Mouse (Mus musculus) forebrain, embryonic 11.5 days (tissue): ENCODE measurements around the gene Catsperg2. TPM values are rescaled to one million over a fixed set of nuclear protein-coding genes. Genes with fewer than 3 reads are reported as not detected.
"Not testable (repeated sequence)": the region's sequence is repeated elsewhere in the genome, so short reads cannot be mapped to it uniquely, and the experiment has no call there.

Experiments
- ATAC-seq: fragments of 200-750 bp; cut with Nextera tagmentation; replicated peaks from 2 replicates; pipeline ENCODE4 v1.8.0; 2017; ENCODE audit warnings: moderate TSS enrichment; ENCODE audit not compliant: low FRiP score
- DNase-seq: peaks from one replicate; pipeline ENCODE4 v3.0.0-alpha.2; 2017; ENCODE audit warnings: low spot score
- H3K27ac ChIP-seq: fragments of 300-500 bp; sonication (generic); 2 replicates; pipeline ENCODE4 v1.5.1; 2014; ENCODE audit warnings: low read depth, low read length
- H3K27me3 ChIP-seq: fragments of 300-500 bp; sonication (generic); 2 replicates; pipeline ENCODE4 v1.6.1; 2014; ENCODE audit warnings: mild to moderate bottlenecking, low read length, mixed read lengths; ENCODE audit not compliant: control insufficient read depth, insufficient read depth
- H3K36me3 ChIP-seq: fragments of 300-500 bp; sonication (generic); 2 replicates; pipeline ENCODE4 v1.6.1; 2014; ENCODE audit warnings: mild to moderate bottlenecking, low read length, moderate library complexity, mixed read lengths; ENCODE audit not compliant: control insufficient read depth, insufficient read depth
- H3K4me1 ChIP-seq: fragments of 300-500 bp; sonication (generic); replicated peaks from 2 replicates; pipeline ENCODE4 v1.6.1; 2014; ENCODE audit warnings: low read length, mixed read lengths; ENCODE audit not compliant: control insufficient read depth, insufficient read depth
- H3K4me2 ChIP-seq: fragments of 300-500 bp; sonication (generic); 2 replicates; pipeline ENCODE4 v1.6.1; 2014; ENCODE audit warnings: low read depth, mild to moderate bottlenecking, low read length, moderate library complexity, mixed read lengths; ENCODE audit not compliant: severe bottlenecking
- H3K4me3 ChIP-seq: fragments of 300-500 bp; sonication (generic); 2 replicates; pipeline ENCODE4 v1.5.1; 2014; ENCODE audit warnings: low read depth, low read length
- H3K9ac ChIP-seq: fragments of 300-500 bp; sonication (generic); 2 replicates; pipeline ENCODE4 v1.6.1; 2014; ENCODE audit warnings: low read length
- H3K9me3 ChIP-seq: fragments of 300-500 bp; sonication (generic); 2 replicates; pipeline ENCODE4 v1.6.1; 2016; ENCODE audit warnings: low read length, mixed read lengths; ENCODE audit not compliant: control insufficient read depth
- WGBS: fragments of 180-500 bp; shearing (Covaris S2); extraction: QIAGEN DNeasy Blood & Tissue Kit; methylation state at CpG from one replicate; pipeline ENCODE4 v1.1.7; 2014; 5-methylcytosine and 5-hydroxymethylcytosine counted together
- microRNA counts: library from miRNA; unstranded; fragments of <30 nt; microRNA quantifications from one replicate; lab custom pipeline; 2015
- microRNA-seq: library from miRNA; unstranded; fragments of <30 nt; microRNA quantifications from one replicate; pipeline ENCODE4, GENCODE M21; 2016; ENCODE audit not compliant: insufficient number of aligned reads
- polyA plus RNA-seq: library from polyadenylated mRNA; unstranded; fragments of >200 nt; fragmentation: Nextera tagmentation; extraction: Ambion mirVana; gene quantifications from 2 replicates; pipeline ENCODE4 v1.2.1, GENCODE M21; 2014

Catsperg2 gene
- polyA plus RNA-seq, 1 experiment from 2014 or later, result 0.11 TPM

DNA sequence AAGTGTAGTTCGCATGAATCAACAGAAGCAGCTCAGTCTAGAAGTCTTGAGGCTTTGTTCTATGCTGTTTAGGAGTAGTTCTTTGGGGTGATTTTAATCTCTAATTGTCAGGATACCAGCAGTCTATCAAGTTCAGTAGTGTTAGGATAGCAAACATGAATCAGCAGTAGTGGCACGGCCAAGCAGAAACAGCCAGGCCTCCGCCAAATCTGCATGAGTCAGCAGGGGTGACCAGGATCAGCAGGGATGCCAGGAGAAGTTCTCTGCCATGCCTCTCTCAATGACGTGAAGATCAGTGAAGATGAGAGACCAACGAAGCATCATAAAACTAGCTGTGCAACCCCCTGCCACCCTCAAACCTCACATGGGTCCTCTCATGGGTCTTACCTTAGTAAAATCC lies 33.6 kb upstream of the Catsperg2 start:
- Histone ChIP-seq H3K27me3 (no peaks in the 10 kb centered on the region), H3K9me3 (no peaks in the 10 kb centered on the region; the same call in 1 of the 2 replicates), H3K36me3 (no peaks in the 10 kb centered on the region), H3K9ac (no peak overlapping the region), H3K27ac (no peak overlapping the region), H3K4me1 (no peaks in the 10 kb centered on the region), H3K4me3 (no peak overlapping the region), H3K4me2 (no peak overlapping the region)
- DNase-seq, result no peak
- ATAC-seq, result no peak
- WGBS, result 86% methylated on average over 5 of the region's 5 CpGs

GRCm38 (mm10) chr7:29742258-29742657 lies 15.4 kb upstream of the Catsperg2 start:
- no peaks in the 10 kb centered on the region for H3K36me3 ChIP-seq
- no peak overlapping the region for H3K9ac ChIP-seq
- no peaks in the 10 kb centered on the region for H3K4me1 ChIP-seq
- no peak overlapping the region for H3K27ac ChIP-seq
- no peak overlapping the region for H3K4me3 ChIP-seq
- H3K9me3 ChIP-seq, result no peaks in the 10 kb centered on the region; the same call in 1 of the 2 replicates
- no peak overlapping the region for H3K4me2 ChIP-seq
- WGBS, result 87% methylated on average over 3 of the region's 3 CpGs
- no peak for DNase-seq
- H3K27me3 ChIP-seq, result no peaks in the 10 kb centered on the region
- ATAC-seq, result no peak

- no peaks in the 10 kb centered on the region for H3K36me3 ChIP-seq
- H3K9ac ChIP-seq, result no peak overlapping the region
- no peak overlapping the region for H3K27ac ChIP-seq
- no peak for ATAC-seq
- WGBS, result 81% methylated on average over 2 of the region's 2 CpGs
- DNase-seq, result no peak
- no peak overlapping the region for H3K4me2 ChIP-seq
- no peaks in the 10 kb centered on the region for H3K4me1 ChIP-seq
- H3K9me3 ChIP-seq, result peaks cover 3% of the 10 kb centered on the region
- H3K4me3 ChIP-seq, result no peak overlapping the region
- no peaks in the 10 kb centered on the region for H3K27me3 ChIP-seq
Observed at GRCm38 (mm10) chr7:29728055-29728454, 1.2 kb upstream of the Catsperg2 start.

GRCm38 (mm10) chr7:29725461-29726142 lies 1.2 kb downstream of the Catsperg2 start:
- H3K9me3 ChIP-seq, ATAC-seq, H3K36me3 ChIP-seq, H3K4me2 ChIP-seq, H3K4me3 ChIP-seq, H3K9ac ChIP-seq, H3K27me3 ChIP-seq, DNase-seq, H3K27ac ChIP-seq, H3K4me1 ChIP-seq: not testable (repeated sequence)
- 33% methylated on average over 16 of the region's 17 CpGs for WGBS

- not testable (repeated sequence) for DNase-seq, H3K4me1 ChIP-seq, H3K36me3 ChIP-seq, H3K9ac ChIP-seq, H3K27ac ChIP-seq, H3K27me3 ChIP-seq, H3K9me3 ChIP-seq, ATAC-seq, H3K4me3 ChIP-seq, H3K4me2 ChIP-seq
- WGBS, result 76% methylated on average over 2 of the region's 2 CpGs
Observed at GRCm38 (mm10) chr7:29708891-29709290, 17.9 kb downstream of the Catsperg2 start.

DNA sequence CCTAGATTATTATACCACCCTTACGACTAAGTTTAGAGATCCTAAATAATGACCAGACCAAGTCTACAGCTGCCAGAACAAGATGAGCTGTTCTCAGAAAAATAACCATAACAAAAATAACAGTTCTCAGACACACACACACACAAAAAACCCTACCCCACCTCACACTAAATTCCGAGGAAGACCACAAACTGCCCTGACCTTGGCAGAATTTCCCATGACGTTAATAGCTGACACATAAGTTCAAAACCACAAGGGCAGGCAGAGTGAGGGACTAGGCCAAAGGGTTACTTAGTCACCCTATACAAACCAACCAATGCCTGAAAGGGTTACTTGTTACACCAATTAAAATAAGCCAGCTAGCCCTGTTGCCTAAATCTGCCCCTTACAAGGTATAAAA lies 31.6 kb downstream of the Catsperg2 start:
- not testable (repeated sequence) for ATAC-seq, H3K4me2 ChIP-seq, H3K27me3 ChIP-seq, H3K9ac ChIP-seq, H3K4me1 ChIP-seq, DNase-seq, H3K9me3 ChIP-seq, H3K36me3 ChIP-seq, H3K27ac ChIP-seq, H3K4me3 ChIP-seq
- WGBS, result 81% methylated on average over 3 of the region's 3 CpGs

DNA sequence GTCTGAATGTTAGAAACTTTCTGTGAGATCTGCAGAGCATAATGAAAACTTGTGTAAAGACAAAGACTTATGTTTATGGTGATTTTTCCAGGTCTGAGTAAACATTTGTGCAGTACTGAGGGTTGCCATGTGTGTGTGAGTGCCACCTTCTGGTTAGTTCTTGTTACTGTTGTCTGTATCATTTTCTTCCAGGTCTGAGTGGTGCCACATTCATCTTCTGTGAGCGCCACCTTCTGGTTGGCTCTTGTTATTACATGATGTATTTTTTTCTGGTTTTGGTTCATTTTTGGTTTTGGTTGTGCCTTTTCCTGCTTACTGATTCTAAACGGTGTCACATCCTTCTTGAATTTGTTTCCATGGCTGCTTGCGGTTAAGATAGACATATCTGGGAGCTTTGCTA lies 45.0 kb downstream of the Catsperg2 start:
- Histone ChIP-seq H3K27ac (no peak overlapping the region), H3K9me3 (peaks cover 3% of the 10 kb centered on the region), H3K9ac (no peak overlapping the region), H3K4me2 (no peak overlapping the region), H3K4me3 (no peak overlapping the region), H3K27me3 (no peaks in the 10 kb centered on the region), H3K4me1 (no peaks in the 10 kb centered on the region), H3K36me3 (no peaks in the 10 kb centered on the region)
- ATAC-seq (no peak), DNase-seq (no peak)
- WGBS, result 77% methylated on average over 3 of the region's 3 CpGs

MicroRNA genes within 50 kb of the gene (microRNA counts, 519-probe panel; counts per million panel counts)
- microRNA mmu-miR-1964 (lab: Ali Mortazavi, UCI), result 31.2 counts per million

Small RNA genes lying within 50 kb of the gene (microRNA-seq; reads per million reads assigned to microRNA genes)
- 5.9 reads per million for gene Mir1964

Other genes starting within 250 kb of the Catsperg2 start
- 12.2 and 15.9 TPM in 2 replicates for gene Sipa1l3, start 208.4 kb downstream of the Catsperg2 start, polyA plus RNA-seq
- 15.5 and 17.3 TPM in 2 replicates for gene Zfp84, start 41.5 kb upstream of the Catsperg2 start, polyA plus RNA-seq
- 10.2 and 11.0 TPM in 2 replicates for gene Zfp30, start 57.0 kb upstream of the Catsperg2 start, polyA plus RNA-seq
- gene Zfp790, start 89.1 kb upstream of the Catsperg2 start, polyA plus RNA-seq, result 18.6 and 19.0 TPM in 2 replicates
- gene Zfp940, start 126.6 kb upstream of the Catsperg2 start, polyA plus RNA-seq, result 10.7 and 11.3 TPM in 2 replicates
- 10.4 and 13.4 TPM in 2 replicates for gene Zfp420, start 132.9 kb upstream of the Catsperg2 start, polyA plus RNA-seq
- gene Zfp27, start 179.5 kb upstream of the Catsperg2 start, polyA plus RNA-seq, result 12.4 and 13.7 TPM in 2 replicates
- 7.5 and 7.9 TPM in 2 replicates for gene Zfp383, start 181.2 kb upstream of the Catsperg2 start, polyA plus RNA-seq
- gene Zfp74, start 227.1 kb upstream of the Catsperg2 start, polyA plus RNA-seq, result 13.1 and 13.2 TPM in 2 replicates